Comparison of ENCODE assay signal across 9 mouse cellular contexts in genomic region chr19:53893711-53894171, GRCm38 (mm10). TPM values are rescaled to one million over a fixed set of nuclear protein-coding genes. Genes with fewer than 3 reads are reported as not detected.
DNase-seq lines count a peak whose midpoint lies in the region; ATAC-seq and TF ChIP-seq lines count a peak whose summit lies in the region.
"Had no signal": no experiment of that assay in that cellular context is flagged by ENCODE, and none has a peak within 500 bp of the region (broad histone marks: within the 10 kb centered on the region; RNA-seq: fewer than 3 reads in every experiment).

No protein-coding gene starts in this region.

- peak; percentile 28 for DNase-seq in forebrain, embryonic 11.5 days (ENCODE audit: low spot score)
- no peak for DNase-seq in forebrain, embryonic 10.5 days (ENCODE audit: extremely low spot score, low spot score)
- DNase-seq in embryonic facial prominence, embryonic 14.5 days (ENCODE audit: low spot score), result peak; percentile 62
- DNase-seq in natural killer cell, adult 2 months (ENCODE audit: low spot score in 2 of 2), result peak; percentile 72 to 73
- DNase-seq in left cerebral cortex, adult 11 months (ENCODE audit: low spot score), result no peak
- DNase-seq in cerebellum, adult 18-20 months, result no peak
- no peak for DNase-seq in cerebellum, postnatal 25 days

- TF ChIP-seq CTCF in intestine, postnatal 0 days (IDR thresholded peaks at IDR 0.05; ENCODE audit: low read depth), result no peak

- H3K4me1 ChIP-seq in forebrain, embryonic 11.5 days (replicated peaks; ENCODE audit: control insufficient read depth, insufficient read depth, low read length), result no peaks in the 10 kb centered on the region
- H3K4me1 ChIP-seq in forebrain, embryonic 10.5 days, result peaks cover 16% of the 10 kb centered on the region
- peaks cover 44% of the 10 kb centered on the region for H3K4me1 ChIP-seq in embryonic facial prominence, embryonic 14.5 days (ENCODE audit: control insufficient read depth, insufficient read depth, low read length)
- H3K4me1 ChIP-seq in intestine, postnatal 0 days (replicated peaks; ENCODE audit: control insufficient read depth, insufficient read depth, low read length), result peaks cover 41% of the 10 kb centered on the region

- no peaks in the 10 kb centered on the region for H3K9me3 ChIP-seq in forebrain, embryonic 11.5 days (ENCODE audit: control insufficient read depth, low read length)
- H3K9me3 ChIP-seq in forebrain, embryonic 10.5 days, result no peaks in the 10 kb centered on the region
- H3K9me3 ChIP-seq in embryonic facial prominence, embryonic 14.5 days (ENCODE audit: control insufficient read depth, low read length), result no peaks in the 10 kb centered on the region
- H3K9me3 ChIP-seq in intestine, postnatal 0 days (ENCODE audit: control insufficient read depth), result no peaks in the 10 kb centered on the region

- H3K27ac ChIP-seq in forebrain, embryonic 11.5 days (ENCODE audit: low read depth, low read length), result no peak overlapping the region
- H3K27ac ChIP-seq in forebrain, embryonic 10.5 days, result no peak overlapping the region
- peak overlapping the region; percentile 88 for H3K27ac ChIP-seq in embryonic facial prominence, embryonic 14.5 days (replicated peaks; ENCODE audit: low read depth, low read length)
- H3K27ac ChIP-seq in intestine, postnatal 0 days (ENCODE audit: low read depth, low read length), result peak overlapping the region; percentile 84

- H3K9ac ChIP-seq in forebrain, embryonic 11.5 days (ENCODE audit: low read length), result no peak overlapping the region
- no peak overlapping the region for H3K9ac ChIP-seq in embryonic facial prominence, embryonic 14.5 days (ENCODE audit: low read depth, low read length)
- no peak overlapping the region for H3K9ac ChIP-seq in intestine, postnatal 0 days (ENCODE audit: low read depth, low read length)

- no peak overlapping the region for H3K4me2 ChIP-seq in forebrain, embryonic 11.5 days (ENCODE audit: low read depth, low read length, severe bottlenecking)
- peak overlapping the region; percentile 27; the same call in 1 of the 2 replicates for H3K4me2 ChIP-seq in embryonic facial prominence, embryonic 14.5 days (ENCODE audit: low read depth, low read length)
- H3K4me2 ChIP-seq in intestine, postnatal 0 days (replicated peaks; ENCODE audit: low read depth), result 0 out of 2 replicates have a peak overlapping the region, but pooled peaks have one; percentile 17

- H3K36me3 ChIP-seq in forebrain, embryonic 11.5 days (ENCODE audit: control insufficient read depth, insufficient read depth, low read length), result no peaks in the 10 kb centered on the region
- H3K36me3 ChIP-seq in forebrain, embryonic 10.5 days (replicated peaks), result no peaks in the 10 kb centered on the region
- H3K36me3 ChIP-seq in embryonic facial prominence, embryonic 14.5 days (ENCODE audit: control insufficient read depth, insufficient read depth, low read length), result no peaks in the 10 kb centered on the region
- H3K36me3 ChIP-seq in intestine, postnatal 0 days (ENCODE audit: control insufficient read depth, insufficient read depth), result no peaks in the 10 kb centered on the region

- no peaks in the 10 kb centered on the region for H3K27me3 ChIP-seq in forebrain, embryonic 11.5 days (ENCODE audit: control insufficient read depth, insufficient read depth, low read length)
- H3K27me3 ChIP-seq in forebrain, embryonic 10.5 days (ENCODE audit: poor library complexity, severe bottlenecking), result no peaks in the 10 kb centered on the region
- H3K27me3 ChIP-seq in embryonic facial prominence, embryonic 14.5 days (replicated peaks; ENCODE audit: control insufficient read depth, insufficient read depth, low read length), result no peaks in the 10 kb centered on the region
- H3K27me3 ChIP-seq in intestine, postnatal 0 days (replicated peaks; ENCODE audit: control insufficient read depth, insufficient read depth, low read length), result no peaks in the 10 kb centered on the region

- WGBS in forebrain, embryonic 11.5 days, result 83% methylated on average over 3 of the region's 3 CpGs
- 82% methylated on average over 3 of the region's 3 CpGs for WGBS in forebrain, embryonic 10.5 days
- WGBS in embryonic facial prominence, embryonic 14.5 days, result 57% methylated on average over 3 of the region's 3 CpGs
- WGBS in intestine, postnatal 0 days, result 10% methylated on average over 3 of the region's 3 CpGs

- H3K4me3 ChIP-seq in forebrain, embryonic 11.5 days (ENCODE audit: low read depth, low read length), result no peak overlapping the region
- no peak overlapping the region for H3K4me3 ChIP-seq in forebrain, embryonic 10.5 days
- H3K4me3 ChIP-seq in embryonic facial prominence, embryonic 14.5 days (ENCODE audit: low read depth, low read length), result no peak overlapping the region
- H3K4me3 ChIP-seq in intestine, postnatal 0 days (ENCODE audit: low read depth, low read length), result no peak overlapping the region
- H3K4me3 ChIP-seq: erythroblast, embryonic 14.5 days had no signal

- no peak for ATAC-seq in forebrain, embryonic 11.5 days (replicated peaks; ENCODE audit: low FRiP score)
- no peak for ATAC-seq in embryonic facial prominence, embryonic 14.5 days (ENCODE audit: low read depth)
- no peak for ATAC-seq in intestine, postnatal 0 days

RNA-seq across cellular contexts. Expression of gene Pdcd4, which starts 1.7 kb away (rescaled TPM):
- polyA plus RNA-seq in forebrain, embryonic 11.5 days (2014; fragmentation: Nextera tagmentation; extraction: Ambion mirVana), result 84.0 and 90.6 TPM in 2 replicates
- polyA plus RNA-seq in forebrain, embryonic 10.5 days (2016; fragmentation: Nextera tagmentation; extraction: Ambion mirVana), result 46.7 and 47.0 TPM in 2 replicates
- polyA plus RNA-seq in embryonic facial prominence, embryonic 14.5 days (2014; fragmentation: Nextera tagmentation; extraction: Ambion mirVana), result 80.5 and 87.2 TPM in 2 replicates
- polyA plus RNA-seq in intestine, postnatal 0 days (2015; fragmentation: Nextera tagmentation; extraction: Ambion mirVana), result 65.5 and 75.2 TPM in 2 replicates

RNA-seq across cellular contexts. Expression of gene Shoc2, which starts 50.4 kb away (rescaled TPM):
- polyA plus RNA-seq in forebrain, embryonic 11.5 days (2014; fragmentation: Nextera tagmentation; extraction: Ambion mirVana), result 82.5 and 85.8 TPM in 2 replicates
- polyA plus RNA-seq in forebrain, embryonic 10.5 days (2016; fragmentation: Nextera tagmentation; extraction: Ambion mirVana), result 59.6 and 71.0 TPM in 2 replicates
- 48.1 and 50.5 TPM in 2 replicates for polyA plus RNA-seq in embryonic facial prominence, embryonic 14.5 days (2014; fragmentation: Nextera tagmentation; extraction: Ambion mirVana)
- 26.1 and 33.3 TPM in 2 replicates for polyA plus RNA-seq in intestine, postnatal 0 days (2015; fragmentation: Nextera tagmentation; extraction: Ambion mirVana)

RNA-seq across cellular contexts. Expression of gene Bbip1, which starts 50.7 kb away (rescaled TPM):
- 127 and 138 TPM in 2 replicates for polyA plus RNA-seq in forebrain, embryonic 11.5 days (2014; fragmentation: Nextera tagmentation; extraction: Ambion mirVana)
- 104 and 105 TPM in 2 replicates for polyA plus RNA-seq in forebrain, embryonic 10.5 days (2016; fragmentation: Nextera tagmentation; extraction: Ambion mirVana)
- 90.6 and 93.6 TPM in 2 replicates for polyA plus RNA-seq in embryonic facial prominence, embryonic 14.5 days (2014; fragmentation: Nextera tagmentation; extraction: Ambion mirVana)
- polyA plus RNA-seq in intestine, postnatal 0 days (2015; fragmentation: Nextera tagmentation; extraction: Ambion mirVana), result 71.7 and 75.7 TPM in 2 replicates

Comparison
In these comparisons a context has a peak if more than half of its experiments do, and no peak if none do; other contexts are left out.
1. DNase-seq: peak in forebrain, embryonic 11.5 days (single experiment), embryonic facial prominence, embryonic 14.5 days (single experiment) and natural killer cell, adult 2 months (2 of 2); none in forebrain, embryonic 10.5 days (single experiment), left cerebral cortex, adult 11 months (single experiment), cerebellum, adult 18-20 months (0 of 2) and cerebellum, postnatal 25 days (0 of 2).
2. H3K27ac ChIP-seq: peak in embryonic facial prominence, embryonic 14.5 days (single experiment) and intestine, postnatal 0 days (single experiment); none in forebrain, embryonic 11.5 days (single experiment) and forebrain, embryonic 10.5 days (single experiment).